Mouse (Mus musculus) myocyte (in vitro differentiated cells): ENCODE data around the gene Wdr27.

Experiments used
- CEBPB ChIP-seq: IDR thresholded peaks from 2 replicates; pipeline ENCODE4 v1.6.1; 2011; ENCODE audit warnings: mild to moderate bottlenecking, moderate library complexity; ENCODE audit not compliant: poor library complexity, insufficient read depth, severe bottlenecking
- E2F4 ChIP-seq: IDR thresholded peaks from one replicate; pipeline ENCODE4 v1.6.1; 2011; ENCODE audit warnings: mild to moderate bottlenecking, control low read depth, moderate library complexity; ENCODE audit not compliant: insufficient read depth
- MAX ChIP-seq: IDR thresholded peaks from one replicate; pipeline ENCODE4 v1.6.1; 2011; ENCODE audit warnings: low read depth, mild to moderate bottlenecking, control low read depth
- MYOD1 ChIP-seq, 3 experiments: IDR thresholded peaks; one replicate each; pipeline ENCODE4 v1.6.1; 2011; ENCODE audit warnings: control low read depth in 2 of 3, low read depth in 2 of 3, mild to moderate bottlenecking in 2 of 3, moderate library complexity in 1 of 3; ENCODE audit not compliant: insufficient read length in 2 of 3, control insufficient read depth in 1 of 3
- MYOG ChIP-seq, 3 experiments: IDR thresholded peaks; one replicate each; pipeline ENCODE4 v1.6.1; 2011; ENCODE audit warnings: control low read depth in 2 of 3, low read depth in 2 of 3, mild to moderate bottlenecking in 2 of 3; ENCODE audit not compliant: insufficient read length in 2 of 3, control insufficient read depth in 1 of 3, insufficient read depth in 1 of 3
- POLR2A ChIP-seq: IDR thresholded peaks from one replicate; pipeline ENCODE4 v1.6.1; 2011; ENCODE audit warnings: low read depth, mild to moderate bottlenecking, control low read depth, moderate library complexity; ENCODE audit not compliant: insufficient read length
- POLR2AphosphoS2 ChIP-seq: IDR thresholded peaks from one replicate; pipeline ENCODE4 v1.6.1; 2011; ENCODE audit warnings: low read depth, control low read depth; ENCODE audit not compliant: insufficient read length
- REST ChIP-seq: IDR thresholded peaks from one replicate; pipeline ENCODE4 v1.6.1; 2011; ENCODE audit warnings: mild to moderate bottlenecking, control low read depth, moderate library complexity; ENCODE audit not compliant: insufficient read depth, insufficient read length
- SRF ChIP-seq: IDR thresholded peaks from one replicate; pipeline ENCODE4 v1.6.1; 2011; ENCODE audit warnings: low read depth; ENCODE audit not compliant: control insufficient read depth, insufficient read length
- TCF12 ChIP-seq: IDR thresholded peaks from one replicate; pipeline ENCODE4 v1.6.1; 2011; ENCODE audit warnings: mild to moderate bottlenecking, control low read depth; ENCODE audit not compliant: poor library complexity, insufficient read depth, severe bottlenecking
- TCF3 ChIP-seq: IDR thresholded peaks from one replicate; pipeline ENCODE4 v1.6.1; 2011; ENCODE audit warnings: low read depth, control low read depth; ENCODE audit not compliant: insufficient read length
- USF1 ChIP-seq: IDR thresholded peaks from one replicate; pipeline ENCODE4 v1.6.1; 2011; ENCODE audit warnings: low read depth, mild to moderate bottlenecking, control low read depth, moderate library complexity

GRCm38 (mm10) chr17:14921582-14921981 lies 21.4 kb downstream of the Wdr27 start:
- TF ChIP-seq MAX (no peak), POLR2AphosphoS2 (no peak), POLR2A (no peak), E2F4 (no peak), TCF12 (no peak), CEBPB (no peak), MYOG (IDR thresholded peaks at IDR 0.05; ENCODE audit: control insufficient read depth in 1 of 3, insufficient read depth in 1 of 3, insufficient read length in 2 of 3, low read depth in 2 of 3) (no peak), USF1 (no peak), MYOD1 (IDR thresholded peaks at IDR 0.05; ENCODE audit: control insufficient read depth in 1 of 3, insufficient read length in 2 of 3, low read depth in 2 of 3) (no peak), TCF3 (no peak), SRF (no peak), REST (no peak)
